Mouse (Mus musculus): ENCODE data around the gene Pnn. TPM values are rescaled to one million over a fixed set of nuclear protein-coding genes. Genes with fewer than 3 reads are reported as not detected.

The Pnn gene
- polyA plus RNA-seq, 2 experiments: 27.3 to 43.8 TPM

DNA sequence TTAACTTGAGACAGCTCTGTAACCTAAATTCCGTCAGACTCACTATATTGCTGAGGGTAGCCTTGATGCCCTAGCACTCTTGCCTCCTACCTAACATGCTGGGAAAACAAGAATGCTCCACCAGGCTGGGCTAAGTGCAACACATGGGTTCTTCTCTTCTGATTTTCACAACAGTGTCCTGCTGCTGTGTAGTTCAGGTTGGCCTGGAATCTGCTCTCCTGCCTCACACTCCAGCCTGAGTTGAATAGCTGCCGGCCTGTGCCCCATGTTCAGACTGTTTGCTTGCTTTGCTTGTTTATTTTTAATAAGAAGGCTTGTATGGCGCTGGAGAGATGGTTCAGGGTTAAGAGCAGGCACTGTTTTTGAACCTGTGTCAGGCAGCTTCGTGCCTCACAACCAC lies 13.8 kb downstream of the Pnn start:
- TF ChIP-seq EP300 (IDR thresholded peaks at IDR 0.05; ENCODE audit: low read depth) (no peak), CTCF (IDR thresholded peaks at IDR 0.05; ENCODE audit: low read depth) (no peak)

DNA sequence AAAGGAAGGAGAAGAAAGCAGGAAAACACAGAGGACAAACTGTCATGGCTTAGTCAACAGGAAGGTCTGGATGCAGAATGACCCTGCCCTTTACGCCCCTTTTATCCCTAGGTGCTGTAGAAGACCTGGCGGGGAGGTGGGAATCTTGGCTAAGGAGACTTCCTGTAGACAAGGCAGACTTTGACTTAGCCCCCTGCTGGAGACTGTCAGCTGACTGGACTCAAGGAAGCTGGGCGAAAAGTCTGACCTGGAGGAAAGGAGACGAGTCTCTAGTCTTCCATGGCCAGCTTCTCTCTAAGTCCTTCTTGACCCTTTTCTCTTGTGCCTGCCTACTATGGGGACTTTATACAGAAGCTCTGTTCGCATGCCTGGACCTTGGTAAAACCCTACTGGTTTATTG lies 17.8 kb downstream of the Pnn start:
- no peak for DNase-seq (ENCODE audit: low read depth in 3 of 3, low spot score in 3 of 3)
- H3K27ac ChIP-seq: no peak overlapping the region
- WGBS (ENCODE audit: insufficient replicate concordance): 55% methylated on average over 5 of the region's 5 CpGs
- no peak overlapping the region for H3K4me2 ChIP-seq (ENCODE audit: low read depth)
- no peaks in the 10 kb centered on the region for H3K9me3 ChIP-seq (ENCODE audit: control insufficient read depth, low read length)
- TF ChIP-seq CTCF (IDR thresholded peaks at IDR 0.05; ENCODE audit: low read depth): 0 out of 2 replicates have a peak, but pooled peaks have one; percentile 13
- TF ChIP-seq EP300 (IDR thresholded peaks at IDR 0.05; ENCODE audit: low read depth): no peak
- H3K4me3 ChIP-seq (ENCODE audit: insufficient read depth in 1 of 2, low read depth in 2 of 2, low read length in 2 of 2): no peak overlapping the region
- no peak overlapping the region for H3K9ac ChIP-seq (replicated peaks)
- ATAC-seq (ENCODE audit: insufficient read depth): no peak
- H3K36me3 ChIP-seq (replicated peaks; ENCODE audit: control insufficient read depth, insufficient read depth, low read depth): no peaks in the 10 kb centered on the region
- H3K4me1 ChIP-seq (replicated peaks; ENCODE audit: control insufficient read depth in 2 of 2, insufficient read depth in 2 of 2, low read length in 1 of 2): no peaks in the 10 kb centered on the region
- H3K27me3 ChIP-seq (ENCODE audit: control insufficient read depth, insufficient read depth, low read length): no peaks in the 10 kb centered on the region

More for the DNA sequence above, 13.8 kb downstream of the Pnn start:
- Histone ChIP-seq H3K9me3 (ENCODE audit: control insufficient read depth, low read length) (no peaks in the 10 kb centered on the region), H3K4me3 (ENCODE audit: insufficient read depth in 1 of 2, low read depth in 2 of 2, low read length in 2 of 2) (no peak overlapping the region), H3K27me3 (ENCODE audit: control insufficient read depth, insufficient read depth, low read length) (no peaks in the 10 kb centered on the region), H3K4me1 (replicated peaks; ENCODE audit: control insufficient read depth in 2 of 2, insufficient read depth in 2 of 2, low read length in 1 of 2) (no peaks in the 10 kb centered on the region), H3K9ac (replicated peaks) (no peak overlapping the region), H3K27ac (no peak overlapping the region), H3K4me2 (ENCODE audit: low read depth) (no peak overlapping the region), H3K36me3 (replicated peaks; ENCODE audit: control insufficient read depth, insufficient read depth, low read depth) (no peaks in the 10 kb centered on the region)
- ATAC-seq (ENCODE audit: insufficient read depth): no peak
- no peak for DNase-seq (ENCODE audit: low read depth in 3 of 3, low spot score in 3 of 3)
- 75% methylated on average over 4 of the region's 4 CpGs for WGBS (ENCODE audit: insufficient replicate concordance)

DNA sequence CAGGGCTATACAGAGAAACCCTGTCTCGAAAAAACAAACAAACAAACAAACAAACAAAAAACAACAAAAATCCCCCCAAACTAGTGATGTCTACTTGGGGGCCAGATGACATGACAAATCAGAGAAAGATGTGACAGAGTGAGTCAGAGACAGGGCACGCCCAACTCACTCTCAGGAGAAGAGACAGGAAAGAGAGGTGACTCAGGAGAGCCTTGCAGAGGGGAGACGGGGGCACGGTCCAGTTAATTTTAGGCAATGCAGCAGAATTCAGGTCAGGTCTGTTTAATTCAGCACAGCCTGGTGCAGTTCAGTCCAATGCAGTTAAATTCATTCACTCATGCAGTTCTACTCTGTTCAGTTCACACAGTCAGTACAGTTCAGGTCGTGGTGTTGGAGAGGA lies 19.5 kb downstream of the Pnn start:
- H3K36me3 ChIP-seq (replicated peaks; ENCODE audit: control insufficient read depth, insufficient read depth, low read depth): no peaks in the 10 kb centered on the region
- WGBS (ENCODE audit: insufficient replicate concordance): 51% methylated on average over 5 of the region's 5 CpGs
- H3K4me1 ChIP-seq (replicated peaks; ENCODE audit: control insufficient read depth in 2 of 2, insufficient read depth in 2 of 2, low read length in 1 of 2): no peaks in the 10 kb centered on the region
- TF ChIP-seq CTCF (IDR thresholded peaks at IDR 0.05; ENCODE audit: low read depth) (no peak), EP300 (IDR thresholded peaks at IDR 0.05; ENCODE audit: low read depth) (no peak)
- no peak overlapping the region for H3K4me2 ChIP-seq (ENCODE audit: low read depth)
- no peak overlapping the region for H3K4me3 ChIP-seq (ENCODE audit: insufficient read depth in 1 of 2, low read depth in 2 of 2, low read length in 2 of 2)
- no peak overlapping the region for H3K27ac ChIP-seq
- H3K27me3 ChIP-seq (ENCODE audit: control insufficient read depth, insufficient read depth, low read length): no peaks in the 10 kb centered on the region
- DNase-seq (ENCODE audit: low read depth in 3 of 3, low spot score in 3 of 3) (no peak), ATAC-seq (ENCODE audit: insufficient read depth) (no peak)
- H3K9me3 ChIP-seq (ENCODE audit: control insufficient read depth, low read length): no peaks in the 10 kb centered on the region
- H3K9ac ChIP-seq (replicated peaks): no peak overlapping the region

DNA sequence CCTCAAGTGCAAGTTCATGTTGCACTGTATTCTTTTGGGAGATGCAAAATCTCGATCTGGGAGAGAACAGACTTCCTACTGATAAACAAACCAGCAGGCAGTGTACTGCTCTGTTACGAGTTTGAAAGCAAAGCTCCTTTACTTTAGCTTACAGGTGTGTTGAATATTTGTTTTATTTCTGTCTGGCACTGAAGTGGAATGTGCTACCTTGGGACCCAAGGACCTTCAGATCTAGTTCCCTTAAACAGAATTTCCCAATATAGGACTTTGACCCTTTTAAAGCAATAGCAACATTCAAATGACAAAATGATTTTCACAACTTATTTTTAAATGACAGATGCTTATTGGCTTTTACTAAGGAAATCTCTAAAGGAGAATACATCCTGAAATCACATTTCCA lies 26.9 kb downstream of the Pnn start:
- H3K4me2 ChIP-seq (ENCODE audit: low read depth): no peak overlapping the region
- no peaks in the 10 kb centered on the region for H3K27me3 ChIP-seq (ENCODE audit: control insufficient read depth, insufficient read depth, low read length)
- H3K36me3 ChIP-seq (replicated peaks; ENCODE audit: control insufficient read depth, insufficient read depth, low read depth): no peaks in the 10 kb centered on the region
- DNase-seq (ENCODE audit: low read depth in 3 of 3, low spot score in 3 of 3) (no peak), ATAC-seq (ENCODE audit: insufficient read depth) (no peak)
- H3K9me3 ChIP-seq (ENCODE audit: control insufficient read depth, low read length): no peaks in the 10 kb centered on the region
- 24% methylated on average over 2 of the region's 2 CpGs for WGBS (ENCODE audit: insufficient replicate concordance)
- H3K27ac ChIP-seq: no peak overlapping the region
- H3K4me3 ChIP-seq (ENCODE audit: insufficient read depth in 1 of 2, low read depth in 2 of 2, low read length in 2 of 2): no peak overlapping the region
- no peak for TF ChIP-seq EP300 (IDR thresholded peaks at IDR 0.05; ENCODE audit: low read depth)
- TF ChIP-seq CTCF (IDR thresholded peaks at IDR 0.05; ENCODE audit: low read depth): no peak
- H3K4me1 ChIP-seq (replicated peaks; ENCODE audit: control insufficient read depth in 2 of 2, insufficient read depth in 2 of 2, low read length in 1 of 2): no peaks in the 10 kb centered on the region
- no peak overlapping the region for H3K9ac ChIP-seq (replicated peaks)

DNA sequence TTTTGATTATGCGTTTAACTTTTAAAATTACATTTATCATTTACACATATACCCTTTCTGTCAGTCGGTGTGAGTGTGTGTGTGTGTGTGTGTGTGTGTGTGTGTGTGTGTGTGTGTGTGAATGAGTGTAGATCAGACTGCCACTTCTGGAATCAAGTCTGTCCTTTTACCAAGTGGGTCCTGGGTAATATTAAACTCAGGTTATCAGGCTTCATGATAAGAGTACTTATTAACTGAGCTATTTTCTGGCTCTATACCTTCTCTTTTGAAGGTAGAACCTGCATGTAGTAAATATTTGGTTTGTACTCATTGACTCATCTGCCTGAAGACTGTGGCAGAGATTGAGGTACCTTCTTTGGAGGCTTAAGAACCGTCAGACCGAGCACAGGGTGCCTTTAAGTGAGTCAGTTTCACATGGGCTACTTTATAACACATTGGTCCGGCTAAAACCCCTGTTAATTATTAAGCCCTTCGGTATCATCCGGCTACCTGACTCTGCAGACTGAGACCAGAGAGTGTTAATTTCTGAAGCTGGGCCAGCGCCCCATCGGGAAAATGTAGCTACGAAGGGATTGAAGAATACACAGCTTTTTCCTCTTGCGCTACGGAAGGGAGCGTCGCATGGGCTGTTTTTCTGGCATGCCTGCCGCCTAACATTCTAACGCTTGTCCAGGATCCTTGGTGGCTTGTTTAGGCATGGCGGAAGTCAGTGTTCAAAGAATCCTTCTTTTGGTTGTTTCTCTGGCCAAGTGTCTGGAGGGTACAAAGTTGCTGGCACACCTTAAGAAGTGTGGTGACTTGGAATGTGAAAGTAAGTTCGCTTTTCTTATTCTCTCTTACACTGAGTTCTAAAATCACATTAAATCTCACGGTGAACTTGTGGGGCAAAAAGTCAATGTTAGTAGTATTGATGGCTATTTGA lies 28.7 kb downstream of the Pnn start, which contains the start of gene Mia2:
Mia2 (plus strand) TSS at position 696 of the 922 bp plus-strand sequence.
- Histone ChIP-seq H3K36me3 (replicated peaks; ENCODE audit: control insufficient read depth, insufficient read depth, low read depth) (no peaks in the 10 kb centered on the region), H3K9ac (replicated peaks) (no peak within 1 kb of the TSS; the same call in 1 of the 2 replicates), H3K27ac (0 out of 2 replicates have a peak within 1 kb of the TSS, but pooled peaks have one; percentile 5), H3K4me2 (ENCODE audit: low read depth) (peak within 1 kb of the TSS; percentile 6; the same call in 1 of the 2 replicates), H3K4me3 (ENCODE audit: insufficient read depth in 1 of 2, low read depth in 2 of 2, low read length in 2 of 2) (peak within 1 kb of the TSS; percentile 40 to 62), H3K9me3 (ENCODE audit: control insufficient read depth, low read length) (no peaks in the 10 kb centered on the region), H3K4me1 (replicated peaks; ENCODE audit: control insufficient read depth in 2 of 2, insufficient read depth in 2 of 2, low read length in 1 of 2) (no peaks in the 10 kb centered on the region), H3K27me3 (ENCODE audit: control insufficient read depth, insufficient read depth, low read length) (no peaks in the 10 kb centered on the region)
- no peak for TF ChIP-seq EP300 (IDR thresholded peaks at IDR 0.05; ENCODE audit: low read depth)
- no peak for TF ChIP-seq CTCF (IDR thresholded peaks at IDR 0.05; ENCODE audit: low read depth)
- peak in 1 of 3 experiments; percentile 16 for DNase-seq (ENCODE audit: low read depth in 3 of 3, low spot score in 3 of 3)
- WGBS (ENCODE audit: insufficient replicate concordance): 70% methylated on average over 19 of the region's 19 CpGs
- peak; percentile 45; the same call in 1 of the 2 replicates for ATAC-seq (ENCODE audit: insufficient read depth)
